Mouse (Mus musculus): ENCODE results near the gene Mtx2. TPM values are rescaled to one million over a fixed set of nuclear protein-coding genes. Genes with fewer than 3 reads are reported as not detected.

The Mtx2 gene
- polyA plus RNA-seq, 1 experiment from 2014 or later = 181 TPM

DNA sequence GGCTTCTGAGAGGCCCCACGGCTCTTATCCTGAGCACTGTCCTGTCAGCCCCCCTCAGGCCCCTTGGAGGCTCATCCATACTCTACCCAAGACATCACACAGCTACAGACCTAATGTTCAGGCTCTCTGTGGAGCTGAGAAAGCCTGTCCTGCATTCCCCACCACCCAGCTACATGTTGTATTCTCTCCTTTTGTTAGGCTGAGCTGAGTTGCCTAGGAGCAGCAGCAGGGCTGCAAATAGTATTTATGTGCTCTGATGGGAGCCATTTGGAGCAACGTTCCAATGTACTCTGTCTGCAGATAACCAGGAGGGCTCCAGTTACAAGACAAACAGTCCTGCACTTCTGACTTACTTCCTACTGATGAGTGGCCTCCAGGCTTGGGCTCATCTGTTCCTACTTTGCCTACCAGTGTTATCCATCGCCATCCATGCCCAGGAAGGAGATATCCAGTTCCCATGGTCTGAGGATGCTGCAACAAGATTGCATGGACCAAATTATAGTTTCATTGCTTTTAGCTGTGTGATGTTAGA is 76.2 kb downstream of the Mtx2 start:
- no peaks in the 10 kb centered on the region for H3K27me3 ChIP-seq (ENCODE audit: control insufficient read depth, insufficient read depth, low read length)
- H3K9me3 ChIP-seq (ENCODE audit: control insufficient read depth, low read length) = no peaks in the 10 kb centered on the region
- H3K9ac ChIP-seq = no peak overlapping the region
- H3K4me3 ChIP-seq (replicated peaks; ENCODE audit: low read length) = no peak overlapping the region
- H3K27ac ChIP-seq = no peak overlapping the region
- no peak for ATAC-seq (ENCODE audit: low FRiP score)
- WGBS = 49% methylated on average over 3 of the region's 3 CpGs
- no peak for DNase-seq (ENCODE audit: low spot score)
- no peak overlapping the region for H3K4me2 ChIP-seq (replicated peaks)
- no peaks in the 10 kb centered on the region for H3K36me3 ChIP-seq (replicated peaks; ENCODE audit: control insufficient read depth, insufficient read depth)
- no peaks in the 10 kb centered on the region for H3K4me1 ChIP-seq (replicated peaks; ENCODE audit: control insufficient read depth, insufficient read depth, low read length)

- no peak overlapping the region for H3K4me2 ChIP-seq (replicated peaks)
- H3K9me3 ChIP-seq (ENCODE audit: control insufficient read depth, low read length) = no peaks in the 10 kb centered on the region
- no peaks in the 10 kb centered on the region; the same call in 1 of the 2 replicates for H3K4me1 ChIP-seq (replicated peaks; ENCODE audit: control insufficient read depth, insufficient read depth, low read length)
- ATAC-seq (ENCODE audit: low FRiP score) (no peak), DNase-seq (ENCODE audit: low spot score) (no peak)
- 73% methylated on average over 19 of the region's 19 CpGs for WGBS
- no peak overlapping the region for H3K4me3 ChIP-seq (replicated peaks; ENCODE audit: low read length)
- H3K9ac ChIP-seq = no peak overlapping the region
- H3K27ac ChIP-seq = no peak overlapping the region
- no peaks in the 10 kb centered on the region for H3K27me3 ChIP-seq (ENCODE audit: control insufficient read depth, insufficient read depth, low read length)
- no peaks in the 10 kb centered on the region for H3K36me3 ChIP-seq (replicated peaks; ENCODE audit: control insufficient read depth, insufficient read depth)
Observed at GRCm38 (mm10) chr2:74907368-74908291, 82.0 kb downstream of the Mtx2 start.

DNA sequence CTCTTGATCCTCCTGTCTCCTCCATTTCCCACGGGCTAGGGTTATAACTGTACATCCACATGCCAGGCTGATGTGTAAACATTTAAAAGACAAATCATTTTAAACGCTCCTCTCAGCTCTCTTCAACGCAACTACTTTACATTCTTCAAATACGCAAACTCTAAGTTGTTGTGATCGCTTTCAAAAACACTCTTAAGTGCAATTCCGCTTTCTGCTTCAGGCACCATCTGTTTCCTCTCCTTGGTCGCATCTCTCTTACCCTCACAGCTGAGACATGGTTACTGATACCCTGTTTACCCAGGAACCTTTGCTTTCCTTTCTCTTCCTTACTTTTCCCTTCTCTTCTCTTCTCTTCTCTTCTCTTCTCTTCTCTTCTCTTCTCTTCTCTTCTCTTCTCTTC is 86.4 kb downstream of the Mtx2 start:
- H3K4me3 ChIP-seq (replicated peaks; ENCODE audit: low read length) = no peak overlapping the region
- H3K9ac ChIP-seq = no peak overlapping the region
- no peak overlapping the region for H3K4me2 ChIP-seq (replicated peaks)
- WGBS = 85% methylated on average over 7 of the region's 7 CpGs
- H3K4me1 ChIP-seq (replicated peaks; ENCODE audit: control insufficient read depth, insufficient read depth, low read length) = no peaks in the 10 kb centered on the region; the same call in 1 of the 2 replicates
- H3K27ac ChIP-seq = no peak overlapping the region
- H3K36me3 ChIP-seq (replicated peaks; ENCODE audit: control insufficient read depth, insufficient read depth) = no peaks in the 10 kb centered on the region
- DNase-seq (ENCODE audit: low spot score) = no peak
- ATAC-seq (ENCODE audit: low FRiP score) = no peak
- H3K9me3 ChIP-seq (ENCODE audit: control insufficient read depth, low read length) = no peaks in the 10 kb centered on the region
- no peaks in the 10 kb centered on the region for H3K27me3 ChIP-seq (ENCODE audit: control insufficient read depth, insufficient read depth, low read length)

GRCm38 (mm10) chr2:74917880-74918537 is 92.4 kb downstream of the Mtx2 start:
- ATAC-seq (ENCODE audit: low FRiP score) (no peak), DNase-seq (ENCODE audit: low spot score) (no peak)
- Histone ChIP-seq H3K4me3 (replicated peaks; ENCODE audit: low read length) (no peak overlapping the region), H3K36me3 (replicated peaks; ENCODE audit: control insufficient read depth, insufficient read depth) (no peaks in the 10 kb centered on the region), H3K9me3 (ENCODE audit: control insufficient read depth, low read length) (no peaks in the 10 kb centered on the region), H3K9ac (no peak overlapping the region), H3K27me3 (ENCODE audit: control insufficient read depth, insufficient read depth, low read length) (no peaks in the 10 kb centered on the region), H3K4me2 (replicated peaks) (no peak overlapping the region), H3K27ac (no peak overlapping the region), H3K4me1 (replicated peaks; ENCODE audit: control insufficient read depth, insufficient read depth, low read length) (no peaks in the 10 kb centered on the region)
- 74% methylated on average over 9 of the region's 9 CpGs for WGBS

DNA sequence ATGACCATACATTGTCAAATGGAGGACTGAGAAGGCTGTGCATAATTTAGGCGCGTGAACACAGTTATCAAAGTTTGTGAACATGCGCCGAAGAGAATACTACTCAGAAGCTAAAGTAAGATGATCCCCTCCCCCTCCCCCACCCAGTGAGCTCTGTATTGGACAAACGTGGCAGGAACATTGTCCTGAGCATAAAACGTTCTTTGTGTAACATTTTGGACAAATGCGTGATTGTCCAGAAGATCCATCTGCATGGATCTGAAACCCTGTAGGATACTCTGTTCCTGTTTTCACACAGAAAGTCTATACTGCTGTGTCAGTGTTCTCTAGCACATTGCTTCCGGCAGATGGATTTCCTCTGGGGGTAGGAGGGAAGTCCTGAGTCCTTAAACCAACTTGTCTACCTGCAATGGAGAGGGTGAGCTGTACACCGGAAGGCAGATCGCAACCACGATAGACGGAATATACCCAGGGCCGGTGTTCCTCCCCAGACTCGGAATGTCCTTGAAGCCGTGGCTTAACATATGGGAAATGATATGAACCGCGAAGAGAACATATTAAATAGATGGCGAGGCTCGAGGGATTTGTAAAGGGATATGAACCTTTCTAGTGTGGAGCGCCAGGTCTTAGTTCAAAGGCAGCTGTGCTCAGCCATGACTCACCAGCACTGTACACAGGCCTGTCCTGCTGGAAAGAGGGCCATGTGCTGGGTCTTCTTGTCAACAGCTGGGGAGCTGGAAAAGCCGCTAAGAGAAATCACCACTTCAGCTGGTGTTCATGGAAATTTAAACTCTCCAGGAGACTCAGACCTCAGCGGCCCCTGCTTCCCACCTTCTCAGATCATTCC is 100.6 kb downstream of the Mtx2 start:
- H3K9ac ChIP-seq = no peak overlapping the region
- 82% methylated on average over 22 of the region's 22 CpGs for WGBS
- H3K27ac ChIP-seq = no peak overlapping the region
- H3K27me3 ChIP-seq (ENCODE audit: control insufficient read depth, insufficient read depth, low read length) = no peaks in the 10 kb centered on the region
- DNase-seq (ENCODE audit: low spot score) = no peak
- no peak overlapping the region for H3K4me3 ChIP-seq (replicated peaks; ENCODE audit: low read length)
- ATAC-seq (ENCODE audit: low FRiP score) = no peak
- H3K4me2 ChIP-seq (replicated peaks) = no peak overlapping the region
- no peaks in the 10 kb centered on the region for H3K9me3 ChIP-seq (ENCODE audit: control insufficient read depth, low read length)
- H3K4me1 ChIP-seq (replicated peaks; ENCODE audit: control insufficient read depth, insufficient read depth, low read length) = no peaks in the 10 kb centered on the region
- no peaks in the 10 kb centered on the region for H3K36me3 ChIP-seq (replicated peaks; ENCODE audit: control insufficient read depth, insufficient read depth)

Other genes with a start within 250 kb of the Mtx2 start
- 50.6 and 51.7 TPM in 2 replicates for gene Lnpk, start 246.4 kb upstream of the Mtx2 start, polyA plus RNA-seq (2014; fragmentation: Nextera tagmentation; extraction: Ambion mirVana)
- 1.3 and 1.4 TPM in 2 replicates for gene Evx2, start 166.2 kb upstream of the Mtx2 start, polyA plus RNA-seq (2014; fragmentation: Nextera tagmentation; extraction: Ambion mirVana)
- 0.08 TPM in 1 of 2 replicates, not detected in the other for gene Hoxd13, start 157.5 kb upstream of the Mtx2 start, polyA plus RNA-seq (2014; fragmentation: Nextera tagmentation; extraction: Ambion mirVana)
- gene Hoxd12, start 150.8 kb upstream of the Mtx2 start, polyA plus RNA-seq (2014; fragmentation: Nextera tagmentation; extraction: Ambion mirVana) = not detected in 2 replicates
- gene Hoxd11, start 146.2 kb upstream of the Mtx2 start, polyA plus RNA-seq (2014; fragmentation: Nextera tagmentation; extraction: Ambion mirVana) = not detected in 2 replicates
- gene Hoxd10, start 133.9 kb upstream of the Mtx2 start, polyA plus RNA-seq (2014; fragmentation: Nextera tagmentation; extraction: Ambion mirVana) = not detected in 2 replicates
- gene Hoxd9, start 128.1 kb upstream of the Mtx2 start, polyA plus RNA-seq (2014; fragmentation: Nextera tagmentation; extraction: Ambion mirVana) = 0.09 TPM in 1 of 2 replicates, not detected in the other
- 2.1 and 3.3 TPM in 2 replicates for gene Hoxd8, start 121.2 kb upstream of the Mtx2 start, polyA plus RNA-seq (2014; fragmentation: Nextera tagmentation; extraction: Ambion mirVana)
- 44.9 and 55.1 TPM in 2 replicates for gene Hoxd3, start 113.9 kb upstream of the Mtx2 start, polyA plus RNA-seq (2014; fragmentation: Nextera tagmentation; extraction: Ambion mirVana)
- gene Hoxd4, start 113.9 kb upstream of the Mtx2 start, polyA plus RNA-seq (2014; fragmentation: Nextera tagmentation; extraction: Ambion mirVana) = 3.1 and 4.3 TPM in 2 replicates
- 0.82 and 1.3 TPM in 2 replicates for gene Gm28230, start 99.1 kb upstream of the Mtx2 start, polyA plus RNA-seq (2014; fragmentation: Nextera tagmentation; extraction: Ambion mirVana)
- gene Hoxd1, start 62.8 kb upstream of the Mtx2 start, polyA plus RNA-seq (2014; fragmentation: Nextera tagmentation; extraction: Ambion mirVana) = 0.64 and 0.76 TPM in 2 replicates